Mouse (Mus musculus): ENCODE data around the gene Xrcc1.
A peak's percentile ranks its signal among the peaks of the same experiment; 100 is the strongest.
"Not testable (repeated sequence)": the region's sequence is repeated elsewhere in the genome, so short reads cannot be mapped to it uniquely, and the experiment has no call there.

Gene Xrcc1

GRCm38 (mm10) chr7:24546068-24546614, at the start of gene Xrcc1, which contains the start of gene Pinlyp:
Xrcc1 (plus strand) TSS chr7:24546289.
Pinlyp (minus strand) TSS chr7:24546118.
- DNase-seq (ENCODE audit: low spot score), result no peak

DNA sequence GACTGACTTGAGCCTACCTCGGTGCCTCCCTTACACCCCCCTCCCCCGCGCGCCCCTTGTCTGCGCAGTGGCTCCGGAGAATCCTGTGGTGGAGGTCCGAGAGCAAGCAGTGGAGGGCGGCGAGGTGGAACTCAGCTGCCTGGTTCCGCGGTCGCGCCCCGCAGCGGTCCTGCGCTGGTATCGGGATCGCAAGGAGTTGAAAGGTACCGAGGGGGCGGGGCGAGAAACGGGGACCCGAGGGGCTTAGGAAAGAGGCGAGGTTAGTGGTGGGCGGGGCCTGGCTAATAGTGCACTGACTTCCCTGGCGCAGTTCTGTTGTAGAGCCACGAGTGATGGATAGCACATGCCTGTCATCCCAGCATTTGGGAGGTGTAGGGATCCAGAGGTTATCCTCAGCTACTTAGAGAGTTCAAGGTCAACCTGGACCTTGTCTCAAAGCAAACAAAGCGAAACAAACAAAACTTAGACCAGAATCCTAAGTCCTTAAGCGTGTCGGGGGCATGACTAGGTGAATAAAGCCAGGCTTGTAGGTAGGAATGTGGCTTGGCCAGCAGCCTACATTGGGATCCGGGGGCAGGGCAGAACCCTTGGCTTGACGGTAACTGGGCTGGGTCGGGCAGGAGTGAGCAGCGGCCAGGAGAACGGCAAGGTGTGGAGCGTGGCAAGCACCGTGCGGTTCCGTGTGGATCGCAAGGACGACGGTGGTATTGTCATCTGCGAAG, 46.1 kb upstream of the Xrcc1 start:
- DNase-seq (ENCODE audit: low spot score), result no peak

GRCm38 (mm10) chr7:24500929-24501328, 45.2 kb upstream of the Xrcc1 start:
- peak; percentile 40 for DNase-seq (ENCODE audit: low spot score)

- DNase-seq (ENCODE audit: low spot score), result peak; percentile 37
Measured at GRCm38 (mm10) chr7:24501492-24501891, 44.6 kb upstream of the Xrcc1 start.

GRCm38 (mm10) chr7:24504004-24504403, 42.1 kb upstream of the Xrcc1 start:
- no peak for DNase-seq (ENCODE audit: low spot score)

DNA sequence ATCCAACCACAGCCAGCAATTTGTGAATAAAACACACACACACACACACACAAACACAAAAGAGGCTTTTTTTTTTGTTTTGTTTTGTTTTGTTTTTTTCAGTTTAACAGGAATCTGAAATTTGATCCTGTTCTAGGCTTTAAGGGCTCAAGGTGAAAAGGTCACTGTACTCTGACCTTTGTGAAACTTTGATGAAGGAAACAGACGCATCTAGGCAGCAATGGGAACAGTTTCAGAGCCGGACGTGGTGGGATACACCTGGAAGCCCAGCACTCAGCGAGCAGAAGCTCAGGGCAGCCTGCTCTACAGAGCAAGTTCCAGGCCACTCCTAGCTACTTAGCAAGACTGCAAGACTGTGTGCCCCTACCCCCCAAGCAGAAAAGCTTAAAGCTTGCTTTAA, 41.2 kb upstream of the Xrcc1 start:
- no peak for DNase-seq (ENCODE audit: low spot score)

- DNase-seq (ENCODE audit: low spot score), result no peak
Measured at GRCm38 (mm10) chr7:24505447-24506064, 40.5 kb upstream of the Xrcc1 start.

- no peak for DNase-seq (ENCODE audit: low spot score)
Measured at GRCm38 (mm10) chr7:24506065-24506459, 40.0 kb upstream of the Xrcc1 start.

DNA sequence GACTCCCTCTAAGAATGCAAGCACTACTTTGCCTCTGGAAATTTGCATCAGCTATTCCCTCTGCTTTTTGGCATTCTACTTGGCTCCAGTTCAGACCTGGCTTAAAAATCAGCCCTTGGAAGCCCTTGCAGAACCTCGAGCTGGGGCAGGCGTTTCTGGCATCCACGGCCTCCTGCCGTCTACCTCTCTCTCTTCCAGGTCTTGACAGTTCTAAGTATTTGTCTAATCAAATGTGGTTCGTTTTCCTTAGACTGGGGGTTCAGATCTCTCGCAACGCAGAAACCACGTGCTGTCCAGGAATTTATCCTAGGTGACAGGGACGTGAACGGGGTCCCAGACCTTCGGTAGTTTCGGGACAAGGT, 39.6 kb upstream of the Xrcc1 start:
- no peak for DNase-seq (ENCODE audit: low spot score)

- peak; percentile 39 for DNase-seq (ENCODE audit: low spot score)
Measured at GRCm38 (mm10) chr7:24506838-24507725, 39.0 kb upstream of the Xrcc1 start, which contains the start of gene Zfp428. Zfp428 (plus strand) TSS chr7:24507006.

- no peak for DNase-seq (ENCODE audit: low spot score)
Measured at GRCm38 (mm10) chr7:24507726-24508114, 38.4 kb upstream of the Xrcc1 start.

DNA sequence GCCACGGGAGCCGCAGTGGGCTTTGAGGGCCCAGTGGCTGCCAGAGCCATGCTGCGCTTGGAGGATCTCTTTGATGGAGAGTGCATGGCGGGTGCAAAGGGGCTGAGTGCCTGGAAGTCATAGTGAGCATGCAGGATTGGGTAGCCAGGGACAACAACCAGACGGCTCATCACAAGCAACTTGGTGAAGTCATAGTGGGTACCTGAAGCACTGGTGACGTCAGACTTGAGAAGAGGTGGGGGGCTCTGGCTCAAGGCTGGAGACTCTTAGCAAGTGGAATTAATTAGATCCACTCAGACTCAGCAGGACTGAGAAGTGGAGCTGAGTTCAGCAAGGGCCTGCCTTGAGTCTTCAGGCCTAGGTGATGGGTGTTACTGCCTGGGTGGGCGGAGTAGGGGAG, 33.7 kb upstream of the Xrcc1 start, which contains the start of gene AC161166.1:
TSS of gene AC161166.1 (minus strand) at position 101 of the 400 bp plus-strand sequence.
- DNase-seq (ENCODE audit: low spot score), result no peak

DNA sequence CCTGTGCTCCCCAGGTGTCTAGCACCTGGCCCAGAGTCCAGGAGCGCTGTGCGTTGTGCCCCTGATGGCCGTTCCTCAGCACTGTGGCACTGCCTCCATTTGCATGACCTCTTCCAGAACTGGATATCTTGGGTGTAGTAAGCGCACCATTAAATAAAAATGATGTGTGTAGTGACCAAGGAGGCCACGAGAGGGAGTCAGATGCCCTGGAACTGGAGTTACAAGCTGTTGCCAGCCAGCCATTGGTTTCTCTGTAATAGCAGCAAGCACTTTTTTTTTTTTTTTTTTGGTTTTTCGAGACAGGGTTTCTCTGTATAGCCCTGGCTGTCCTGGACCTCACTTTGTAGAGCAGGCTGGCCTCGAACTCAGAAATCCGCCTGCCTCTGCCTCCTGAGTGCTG, 29.8 kb upstream of the Xrcc1 start:
- peak; percentile 18 for DNase-seq (ENCODE audit: low spot score)

DNA sequence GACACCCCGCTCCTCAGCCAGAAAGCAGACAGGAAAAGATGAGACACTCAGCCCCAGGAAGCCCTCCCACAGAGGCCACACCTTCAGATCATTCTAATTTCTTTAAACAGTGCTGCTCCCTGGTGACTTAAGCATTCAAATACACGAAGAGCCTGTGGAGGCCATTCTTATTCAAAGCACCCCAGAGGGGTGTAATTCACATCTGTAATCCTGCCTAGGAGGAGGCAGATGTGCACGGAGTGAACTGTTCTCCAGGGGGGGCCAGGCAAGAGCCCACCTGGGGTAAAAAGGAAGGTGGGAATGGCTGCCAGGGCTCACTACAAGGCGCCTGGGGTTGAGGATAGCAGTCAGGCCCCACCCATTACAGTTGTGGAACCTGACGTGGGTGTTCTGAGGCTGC, 29.0 kb upstream of the Xrcc1 start:
- no peak for DNase-seq (ENCODE audit: low spot score)

- no peak for DNase-seq (ENCODE audit: low spot score)
Measured at GRCm38 (mm10) chr7:24517654-24518053, 28.4 kb upstream of the Xrcc1 start.

DNA sequence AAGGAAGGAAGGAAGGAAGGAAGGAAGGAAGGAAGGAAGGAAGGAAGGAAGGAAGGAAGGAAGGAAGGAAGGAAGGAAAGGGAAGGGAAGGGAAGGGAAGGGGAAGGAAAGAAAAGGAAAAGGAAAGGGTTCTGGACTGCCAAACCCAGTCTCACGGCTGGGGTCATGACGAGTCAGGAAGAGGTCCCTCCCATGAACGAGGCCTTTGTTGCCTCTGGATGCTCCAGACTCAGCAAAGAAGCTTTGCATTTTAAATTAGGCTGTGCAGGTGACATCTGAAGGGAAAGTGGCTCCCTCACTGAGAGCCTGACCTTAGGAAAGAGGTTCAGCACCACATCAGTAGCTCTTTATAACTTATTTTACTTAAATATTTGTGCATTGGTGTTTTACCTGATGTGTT, 27.0 kb upstream of the Xrcc1 start:
- DNase-seq (ENCODE audit: low spot score), result no peak

DNA sequence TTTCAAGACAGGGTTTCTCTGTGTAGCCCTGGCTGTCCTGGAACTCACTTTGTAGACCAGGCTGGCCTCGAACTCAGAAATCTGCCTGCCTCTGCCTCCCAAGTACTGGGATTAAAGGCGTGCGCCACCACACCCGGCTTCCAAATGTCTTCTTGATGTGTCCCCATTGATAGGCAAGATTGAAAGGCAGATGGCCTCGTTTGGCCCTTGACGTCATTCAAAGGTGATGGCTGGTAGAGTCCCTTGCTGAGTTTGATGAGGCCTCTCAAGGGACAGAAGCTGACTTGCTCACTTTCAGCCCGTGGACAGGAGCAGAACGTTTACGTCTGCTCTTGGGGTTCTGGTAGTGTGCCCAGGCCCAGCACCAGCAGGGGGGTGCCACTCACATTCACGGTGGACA, 26.0 kb upstream of the Xrcc1 start:
- DNase-seq (ENCODE audit: low spot score), result not testable (repeated sequence)

GRCm38 (mm10) chr7:24522805-24523204, 23.3 kb upstream of the Xrcc1 start:
- DNase-seq (ENCODE audit: low spot score), result no peak

DNA sequence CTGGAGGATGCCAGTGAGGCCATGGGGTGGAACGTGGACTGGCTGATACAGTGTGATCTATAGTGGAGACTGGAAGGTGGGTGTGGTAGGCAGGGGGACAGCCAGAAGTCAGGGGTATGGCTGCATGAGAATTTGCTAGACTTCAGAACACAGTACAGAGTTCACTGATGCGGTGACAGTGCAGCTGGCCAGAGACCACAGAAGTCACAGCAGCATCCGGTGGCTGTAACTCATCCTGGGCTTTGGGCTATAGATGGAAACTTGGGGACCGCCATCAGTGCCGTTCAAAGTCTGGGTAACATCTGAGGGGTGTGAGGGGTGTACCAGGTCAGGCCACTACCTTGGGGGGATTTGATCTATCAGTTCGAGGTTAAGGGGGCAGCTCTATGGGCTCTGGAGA, 22.4 kb upstream of the Xrcc1 start:
- DNase-seq (ENCODE audit: low spot score), result no peak

- DNase-seq (ENCODE audit: low spot score), result no peak
Measured at GRCm38 (mm10) chr7:24524978-24525377, 21.1 kb upstream of the Xrcc1 start.

DNA sequence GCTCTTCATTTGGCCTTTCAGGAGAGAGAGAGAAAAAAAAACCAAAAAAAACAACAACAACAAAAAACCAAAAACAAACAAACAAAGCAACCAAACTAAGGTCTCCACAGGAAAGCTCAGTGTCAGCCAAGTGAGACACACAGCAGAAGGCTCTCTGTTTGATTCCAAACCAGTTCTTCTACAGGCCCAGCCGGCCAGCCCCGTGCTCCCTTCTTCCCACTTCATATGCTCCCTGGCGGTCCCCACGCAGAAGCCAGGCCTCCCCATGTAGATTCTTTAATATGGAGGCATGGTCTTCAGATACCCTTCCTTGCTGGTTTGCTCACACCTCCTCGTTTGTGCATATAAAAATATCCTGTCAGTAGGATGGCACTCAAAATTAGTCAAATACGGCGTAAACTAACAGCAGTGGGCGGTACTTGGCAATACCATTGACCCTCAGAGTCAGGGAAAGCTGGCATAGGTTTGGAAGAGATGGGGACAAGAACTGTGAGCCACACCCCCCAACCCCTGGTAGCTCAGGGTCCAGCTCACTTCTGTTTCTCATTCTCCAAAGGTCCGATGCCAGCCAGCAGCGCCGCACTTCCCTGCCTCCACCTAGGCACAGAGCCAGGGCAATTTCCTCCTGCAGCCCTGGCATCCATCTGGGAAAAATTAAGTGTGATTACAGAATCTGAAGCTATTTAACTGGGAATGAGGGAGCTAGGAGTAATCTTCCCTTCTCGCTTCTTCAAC, 20.2 kb upstream of the Xrcc1 start:
- DNase-seq (ENCODE audit: low spot score), result no peak

GRCm38 (mm10) chr7:24528861-24529260, 17.2 kb upstream of the Xrcc1 start:
- no peak for DNase-seq (ENCODE audit: low spot score)

Measured in T-cell, adult 2 months (primary cell).